ENCODE assay signal across 8 mouse cellular contexts in the genomic region with DNA sequence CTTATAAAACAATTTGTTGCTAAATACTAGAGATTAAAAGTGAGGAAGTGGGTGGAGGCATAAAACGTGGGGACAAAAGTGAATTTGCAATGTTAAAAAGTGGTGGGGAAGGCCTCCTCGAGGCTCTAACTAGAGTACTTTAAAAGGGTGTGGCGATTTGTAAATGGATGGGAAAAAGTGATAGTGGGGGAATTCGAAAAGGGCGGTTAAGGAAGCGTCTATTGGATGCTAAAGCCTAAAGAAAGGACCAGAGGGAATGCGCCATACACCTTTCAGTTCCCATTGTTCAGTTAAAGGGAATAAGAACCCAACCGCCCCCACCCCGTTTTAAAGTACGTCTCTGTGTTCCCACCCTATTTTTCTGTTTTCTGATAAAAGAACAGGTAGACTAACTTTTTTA. TPM values are rescaled to one million over a fixed set of nuclear protein-coding genes. Genes with fewer than 3 reads are reported as not detected.
DNase-seq lines count a peak whose midpoint lies in the region; ATAC-seq and TF ChIP-seq lines count a peak whose summit lies in the region.

No protein-coding gene starts in this region.

- no peak for ATAC-seq in heart, embryonic 14.5 days (ENCODE audit: insufficient number of reproducible peaks, insufficient read depth, low FRiP score, low read depth)
- ATAC-seq in forebrain, embryonic 16.5 days: no peak
- ATAC-seq in liver, embryonic 16.5 days (ENCODE audit: low read depth): no peak
- ATAC-seq in granulocyte monocyte progenitor cell, adult 5-6 weeks (replicated peaks; ENCODE audit: poor library complexity, severe bottlenecking): no peak

- peak overlapping the region in 1 of 2 experiments; percentile 67; a peak in 2 of 4 replicates for H3K4me3 ChIP-seq in heart, embryonic 14.5 days (ENCODE audit: control insufficient read depth in 1 of 2, insufficient read depth in 1 of 2, low read depth in 1 of 2, low read length in 2 of 2)
- peak overlapping the region; percentile 70 for H3K4me3 ChIP-seq in ES-E14 (ENCODE audit: insufficient read depth in 1 of 2, low read depth in 1 of 2, low read length in 2 of 2, poor library complexity in 1 of 2, severe bottlenecking in 1 of 2)
- peak overlapping the region; percentile 77 for H3K4me3 ChIP-seq in forebrain, embryonic 16.5 days (replicated peaks; ENCODE audit: low read length)
- peak overlapping the region; percentile 82 for H3K4me3 ChIP-seq in liver, embryonic 16.5 days (ENCODE audit: low read depth, low read length)

- no peak overlapping the region for H3K9ac ChIP-seq in heart, embryonic 14.5 days (ENCODE audit: low read length)
- peak overlapping the region; percentile 26 for H3K9ac ChIP-seq in ES-E14 (ENCODE audit: insufficient read depth, low read depth, low read length, poor library complexity, severe bottlenecking)
- H3K9ac ChIP-seq in forebrain, embryonic 16.5 days (replicated peaks; ENCODE audit: low read depth, low read length): no peak overlapping the region
- no peak overlapping the region for H3K9ac ChIP-seq in liver, embryonic 16.5 days (ENCODE audit: low read depth, low read length)

- H3K27ac ChIP-seq in heart, embryonic 14.5 days (replicated peaks in 1 of 2; ENCODE audit: control insufficient read depth in 1 of 2, insufficient read depth in 1 of 2, low read depth in 2 of 2, low read length in 2 of 2): peak overlapping the region; percentile 87 to 97
- peak overlapping the region; percentile 95 for H3K27ac ChIP-seq in ES-E14 (ENCODE audit: insufficient read depth, low read depth, low read length, poor library complexity, severe bottlenecking)
- H3K27ac ChIP-seq in forebrain, embryonic 16.5 days (ENCODE audit: low read length): peak overlapping the region; percentile 84
- peak overlapping the region; percentile 73 for H3K27ac ChIP-seq in liver, embryonic 16.5 days (ENCODE audit: low read length)

- peaks cover 14% of the 10 kb centered on the region for H3K36me3 ChIP-seq in heart, embryonic 14.5 days (ENCODE audit: control insufficient read depth, insufficient read depth, low read length)
- no peaks in the 10 kb centered on the region; the same call in 1 of the 2 replicates for H3K36me3 ChIP-seq in ES-E14 (ENCODE audit: control insufficient read depth, insufficient read depth, low read length, poor library complexity, severe bottlenecking)
- H3K36me3 ChIP-seq in forebrain, embryonic 16.5 days (ENCODE audit: control insufficient read depth, insufficient read depth): no peaks in the 10 kb centered on the region
- H3K36me3 ChIP-seq in liver, embryonic 16.5 days (ENCODE audit: control insufficient read depth, insufficient read depth): no peaks in the 10 kb centered on the region; the same call in 1 of the 2 replicates

- no peaks in the 10 kb centered on the region for H3K9me3 ChIP-seq in heart, embryonic 14.5 days (ENCODE audit: control insufficient read depth, low read length)
- H3K9me3 ChIP-seq in ES-E14 (ENCODE audit: control insufficient read depth, insufficient read depth, low read depth, low read length): no peaks in the 10 kb centered on the region
- no peaks in the 10 kb centered on the region for H3K9me3 ChIP-seq in forebrain, embryonic 16.5 days (ENCODE audit: control insufficient read depth, low read length)
- no peaks in the 10 kb centered on the region for H3K9me3 ChIP-seq in liver, embryonic 16.5 days (replicated peaks; ENCODE audit: control insufficient read depth, low read length)

- H3K27me3 ChIP-seq in heart, embryonic 14.5 days (ENCODE audit: control insufficient read depth, insufficient read depth, low read length): peaks cover 6% of the 10 kb centered on the region; the same call in 1 of the 2 replicates
- H3K27me3 ChIP-seq in forebrain, embryonic 16.5 days (replicated peaks; ENCODE audit: control insufficient read depth, insufficient read depth, low read length): peaks cover 5% of the 10 kb centered on the region
- H3K27me3 ChIP-seq in liver, embryonic 16.5 days (ENCODE audit: control insufficient read depth, insufficient read depth, low read depth, low read length): peaks cover 2% of the 10 kb centered on the region; the same call in 1 of the 2 replicates

- DNase-seq in heart, postnatal 36 days: no peak
- no peak for DNase-seq in ES-E14 (ENCODE audit: low read depth, low spot score)
- no peak for DNase-seq in adrenal gland, adult 8-10 months
- DNase-seq in left cerebral cortex, postnatal 25 days (ENCODE audit: low spot score in 2 of 2): no peak

- peak overlapping the region; percentile 58 for H3K4me2 ChIP-seq in heart, embryonic 14.5 days (ENCODE audit: low read length)
- H3K4me2 ChIP-seq in forebrain, embryonic 16.5 days (ENCODE audit: low read length): peak overlapping the region; percentile 52
- H3K4me2 ChIP-seq in liver, embryonic 16.5 days (ENCODE audit: low read depth, low read length): peak overlapping the region; percentile 56

- WGBS in heart, embryonic 14.5 days: 77% methylated on average over 10 of the region's 10 CpGs
- 84% methylated on average over 10 of the region's 10 CpGs for WGBS in forebrain, embryonic 16.5 days
- WGBS in liver, embryonic 16.5 days (ENCODE audit: insufficient replicate concordance): 69% methylated on average over 10 of the region's 10 CpGs

- H3K4me1 ChIP-seq in heart, embryonic 14.5 days (ENCODE audit: control insufficient read depth in 2 of 2, insufficient read depth in 2 of 2, low read length in 2 of 2): no peaks in the 10 kb centered on the region
- peaks cover 0 to 6% of the 10 kb centered on the region in 2 experiments; a peak in 3 of 4 replicates for H3K4me1 ChIP-seq in ES-E14 (ENCODE audit: control insufficient read depth in 2 of 2, insufficient read depth in 2 of 2, low read length in 2 of 2, poor library complexity in 1 of 2)
- no peaks in the 10 kb centered on the region for H3K4me1 ChIP-seq in forebrain, embryonic 16.5 days (replicated peaks; ENCODE audit: control insufficient read depth, insufficient read depth, low read length)
- H3K4me1 ChIP-seq in liver, embryonic 16.5 days (ENCODE audit: control insufficient read depth, low read depth, low read length): no peaks in the 10 kb centered on the region; the same call in 1 of the 2 replicates

- intact Hi-C loops in heart, postnatal 36 days (cut with DNase I): loop anchor here (5.0 to 10.0 kb wide), 4 partner anchors 287 to 1143 kb away; partner anchors contain the start of gene Magee1
- intact Hi-C loops in left cerebral cortex, postnatal 25 days (cut with DNase I): loop anchor here (10.0 kb wide), 1 partner anchor 1023 kb away; no protein-coding TSS in a partner anchor

- in situ Hi-C loops in ES-E14 (cut with MboI; ENCODE audit: low sequenced_read_pairs in 2 of 2, unreplicated experiment in 2 of 2): no loop called here

TF ChIP-seq in ES-E14, 5 proteins besides CTCF, POLR2A, EP300 and RAD21:
- TF ChIP-seq ZNF384 (IDR thresholded peaks at IDR 0.05; ENCODE audit: low read depth, low read length): no peak
- no peak for TF ChIP-seq CHD2 (IDR thresholded peaks at IDR 0.05; ENCODE audit: low read depth, low read length)
- TF ChIP-seq MAFK (IDR thresholded peaks at IDR 0.05; ENCODE audit: insufficient read depth, low read depth, low read length): no peak

RNA-seq across cellular contexts. Expression of gene Rlim, which starts 0.7 kb away (rescaled TPM):
- polyA plus RNA-seq in heart, embryonic 14.5 days (2014; fragmentation: Nextera tagmentation; extraction: Ambion mirVana): 26.5 and 28.7 TPM in 2 replicates
- 10 to 100 TPM; 20.9 to 28.6 TPM for total RNA-seq in heart, postnatal 36 days (2021)
- total RNA-seq in ES-E14 (2012; rRNA removed): 50.8 and 69.9 TPM in 2 replicates
- polyA plus RNA-seq in forebrain, embryonic 16.5 days (2015; fragmentation: Nextera tagmentation; extraction: Ambion mirVana): 36.6 and 38.9 TPM in 2 replicates
- 10.8 and 11.8 TPM in 2 replicates for polyA plus RNA-seq in liver, embryonic 16.5 days (2015; fragmentation: Nextera tagmentation; extraction: Ambion mirVana)
- 10 to 100 TPM; 51.0 to 67.6 (median 62.5) TPM for total RNA-seq in adrenal gland, adult 8-10 months (2022)
- total RNA-seq in granulocyte monocyte progenitor cell, adult 5-6 weeks (2014; fragmentation: Nextera tagmentation): 43.0 and 49.3 TPM in 2 replicates
- 100 and 111 TPM in 2 replicates for total RNA-seq in granulocyte monocyte progenitor cell, adult 5-6 weeks (2017)
- total RNA-seq in left cerebral cortex, postnatal 25 days (2021): 10 to 100 TPM; 46.8 to 53.5 TPM
